Mouse (Mus musculus) liver, adult 2 months (tissue): ENCODE measurements at regions not wholly inside any gene's neighbourhood (a gene's known extent, or its start where the extent isn't known, plus 50 kb on each side); places are given as distances from the start of the nearest gene placed in this dataset.
"Not testable (repeated sequence)": the region's sequence is repeated elsewhere in the genome, so short reads cannot be mapped to it uniquely, and the experiment has no call there.

Source experiments
- CTCF ChIP-seq: fragments of 200-500 bp; IDR thresholded peaks from 2 replicates; pipeline ENCODE4 v1.5.1; 2011; ENCODE audit warnings: low read depth, low read length, control low read depth
- POLR2A ChIP-seq: fragments of 200-500 bp; IDR thresholded peaks from 2 replicates; pipeline ENCODE4 v1.6.1; 2011; ENCODE audit warnings: low read length, control low read depth; ENCODE audit not compliant: insufficient read depth; ENCODE audit errors: extremely low read depth

DNA sequence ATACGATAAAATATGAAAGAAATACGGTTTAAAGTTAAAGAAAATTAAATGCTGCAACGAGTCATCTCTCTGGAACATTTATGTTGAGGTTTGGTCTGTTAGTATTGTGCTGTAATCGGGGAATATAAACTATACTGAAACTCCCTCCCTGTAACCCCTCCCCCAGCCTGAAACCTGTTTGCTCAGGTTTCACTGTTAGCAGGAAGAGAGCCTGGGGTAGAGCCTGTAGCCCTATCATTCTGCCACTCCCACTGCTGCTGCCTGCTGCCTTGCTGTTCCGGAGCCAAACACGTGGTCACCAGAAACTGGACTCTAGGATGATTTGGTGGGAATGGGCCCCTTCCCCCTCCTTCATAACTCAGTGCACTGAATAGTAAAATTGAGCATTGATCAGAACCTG is 127.3 kb upstream of the Tram1l1 start:
- not testable (repeated sequence) for TF ChIP-seq CTCF, POLR2A
